Mouse (Mus musculus): ENCODE measurements around the gene Stxbp3. TPM values are rescaled to one million over a fixed set of nuclear protein-coding genes. Genes with fewer than 3 reads are reported as not detected.

Stxbp3 gene
- total and polyA plus RNA-seq, 3 experiments: 15.9 to 32.2 TPM; not detected in 1

DNA sequence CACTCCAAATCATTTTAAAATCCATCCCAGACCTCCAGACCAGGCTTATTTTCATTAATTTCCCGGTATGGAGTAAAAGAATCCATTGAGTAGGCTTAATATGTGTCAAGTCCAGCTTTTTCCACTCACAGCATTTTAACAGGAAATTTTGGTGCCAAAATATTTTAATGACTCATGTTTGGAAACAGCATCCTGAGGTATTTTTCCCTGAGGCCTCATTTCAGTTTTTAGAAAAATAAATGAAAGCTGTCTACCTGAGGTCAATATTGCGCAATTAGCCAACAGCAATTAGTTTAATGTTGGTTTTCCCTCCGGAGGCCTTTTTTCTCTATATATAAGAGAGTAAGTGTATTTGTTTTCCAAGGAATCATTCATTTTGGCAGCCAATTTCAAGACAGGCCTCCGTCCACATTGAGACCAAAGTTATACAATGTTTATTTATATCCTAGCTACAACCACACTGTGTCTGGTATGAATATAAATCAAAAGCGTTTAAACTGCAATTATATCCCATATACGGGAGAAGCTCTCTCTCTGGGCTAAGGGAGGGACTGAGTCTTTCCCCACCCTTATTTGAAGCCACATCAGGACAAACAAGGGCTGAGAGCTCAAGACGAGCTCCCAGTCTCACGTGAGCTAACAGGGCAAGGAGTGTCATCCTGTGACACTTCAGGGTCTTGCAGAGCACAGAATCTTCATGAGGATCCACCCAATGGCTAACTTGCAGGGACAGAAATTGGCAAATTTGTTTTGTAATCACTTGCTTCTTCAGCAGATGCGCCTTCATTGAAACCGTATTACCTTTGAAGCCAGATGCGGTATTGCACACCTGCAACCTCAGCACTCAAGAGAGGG lies 80.5 kb downstream of the Stxbp3 start:
- H3K27ac ChIP-seq (ENCODE audit: control insufficient read depth, low read depth, low read length): no peak overlapping the region
- DNase-seq (ENCODE audit: low read depth, low spot score): no peak
- no peak overlapping the region for H3K9ac ChIP-seq (ENCODE audit: control insufficient read depth, low read depth, low read length, poor library complexity, severe bottlenecking)

DNA sequence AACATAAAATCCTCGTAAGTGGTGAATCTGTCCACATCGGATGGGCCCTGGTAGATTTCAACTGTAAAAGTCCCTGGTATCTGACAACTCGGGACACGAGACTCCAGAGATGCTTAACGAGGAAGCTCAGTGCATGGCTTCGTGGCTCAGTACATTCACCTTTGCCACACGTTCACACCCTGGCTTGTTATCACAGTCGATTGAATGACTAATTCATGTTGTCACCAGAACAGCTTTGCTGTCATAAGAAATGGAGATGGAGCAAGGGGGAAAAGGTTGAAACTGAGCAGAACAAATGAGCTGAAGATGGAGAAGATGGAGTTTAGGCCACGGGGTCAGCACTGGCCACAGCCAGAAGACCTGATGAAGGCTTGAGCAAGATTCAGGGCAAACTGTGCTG lies 82.8 kb downstream of the Stxbp3 start:
- Histone ChIP-seq H3K9me3 (replicated peaks; ENCODE audit: insufficient read depth, low read length) (no peaks in the 10 kb centered on the region), H3K9ac (ENCODE audit: control insufficient read depth, low read depth, low read length, poor library complexity, severe bottlenecking) (no peak overlapping the region), H3K4me3 (ENCODE audit: control insufficient read depth in 1 of 2, insufficient read depth in 1 of 2, low read depth in 2 of 2, low read length in 2 of 2) (no peak overlapping the region), H3K79me2 (ENCODE audit: control insufficient read depth, insufficient read depth, low read length, poor library complexity) (no peaks in the 10 kb centered on the region), H3K36me3 (ENCODE audit: control insufficient read depth in 1 of 2, insufficient read depth in 2 of 2, low read length in 2 of 2) (peaks cover 0 to 15% of the 10 kb centered on the region in 2 experiments; a peak in 2 of 4 replicates), H3K4me1 (ENCODE audit: control insufficient read depth in 1 of 2, insufficient read depth in 2 of 2, low read length in 2 of 2) (peaks cover 2 to 9% of the 10 kb centered on the region in 2 experiments), H3K27ac (ENCODE audit: control insufficient read depth, low read depth, low read length) (no peak overlapping the region), H3K27me3 (ENCODE audit: control insufficient read depth in 1 of 2, insufficient read depth in 2 of 2, low read length in 2 of 2) (no peaks in the 10 kb centered on the region; a peak in 1 of 4 replicates)
- no peak for DNase-seq (ENCODE audit: low read depth, low spot score)
- TF ChIP-seq NELFE (IDR thresholded peaks at IDR 0.05; ENCODE audit: low read depth, low read length) (no peak), MAX (IDR thresholded peaks at IDR 0.05; ENCODE audit: low read length) (peak; percentile 33; the same call in 1 of the 2 replicates)

More for the DNA sequence above, 80.5 kb downstream of the Stxbp3 start:
- no peak overlapping the region for H3K4me3 ChIP-seq (ENCODE audit: control insufficient read depth in 1 of 2, insufficient read depth in 1 of 2, low read depth in 2 of 2, low read length in 2 of 2)
- no peaks in the 10 kb centered on the region; a peak in 1 of 4 replicates for H3K4me1 ChIP-seq (ENCODE audit: control insufficient read depth in 1 of 2, insufficient read depth in 2 of 2, low read length in 2 of 2)
- H3K79me2 ChIP-seq (ENCODE audit: control insufficient read depth, insufficient read depth, low read length, poor library complexity): no peaks in the 10 kb centered on the region
- no peaks in the 10 kb centered on the region for H3K9me3 ChIP-seq (replicated peaks; ENCODE audit: insufficient read depth, low read length)
- peaks cover 0 to 8% of the 10 kb centered on the region in 2 experiments; a peak in 2 of 4 replicates for H3K36me3 ChIP-seq (ENCODE audit: control insufficient read depth in 1 of 2, insufficient read depth in 2 of 2, low read length in 2 of 2)
- H3K27me3 ChIP-seq (ENCODE audit: control insufficient read depth in 1 of 2, insufficient read depth in 2 of 2, low read length in 2 of 2): no peaks in the 10 kb centered on the region; a peak in 1 of 4 replicates
- TF ChIP-seq TAL1 (IDR thresholded peaks at IDR 0.05; ENCODE audit: low read length) (no peak), MAFK (IDR thresholded peaks at IDR 0.05; ENCODE audit: borderline replicate concordance, low read depth, low read length) (no peak), GABPA (IDR thresholded peaks at IDR 0.05; ENCODE audit: low read depth, low read length) (no peak), ZKSCAN1 (IDR thresholded peaks at IDR 0.05; ENCODE audit: low read depth, low read length) (no peak)

DNA sequence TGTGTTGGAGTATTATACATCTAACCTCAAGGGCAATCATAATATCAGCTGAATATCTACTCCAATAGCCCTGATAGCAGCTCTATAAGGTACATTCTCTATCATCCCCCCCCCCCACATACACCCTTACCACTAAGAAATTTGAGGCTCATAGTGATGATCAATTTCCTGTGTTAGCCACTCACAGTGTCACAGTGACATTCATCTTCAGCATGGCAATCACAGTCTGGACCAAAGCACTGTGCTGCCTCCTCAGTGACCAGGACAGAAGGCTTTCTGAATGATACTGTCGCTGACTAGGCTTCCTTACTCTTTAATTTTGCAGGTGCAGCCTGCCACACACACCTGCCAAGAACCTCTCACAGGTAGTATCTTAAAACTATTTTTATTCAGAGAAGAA lies 84.2 kb downstream of the Stxbp3 start:
- Histone ChIP-seq H3K9me3 (replicated peaks; ENCODE audit: insufficient read depth, low read length) (no peaks in the 10 kb centered on the region), H3K79me2 (ENCODE audit: control insufficient read depth, insufficient read depth, low read length, poor library complexity) (no peaks in the 10 kb centered on the region), H3K27me3 (ENCODE audit: control insufficient read depth in 1 of 2, insufficient read depth in 2 of 2, low read length in 2 of 2) (no peaks in the 10 kb centered on the region; a peak in 1 of 4 replicates), H3K4me1 (ENCODE audit: control insufficient read depth in 1 of 2, insufficient read depth in 2 of 2, low read length in 2 of 2) (peaks cover 2 to 21% of the 10 kb centered on the region in 2 experiments), H3K27ac (ENCODE audit: control insufficient read depth, low read depth, low read length) (no peak overlapping the region), H3K9ac (ENCODE audit: control insufficient read depth, low read depth, low read length, poor library complexity, severe bottlenecking) (no peak overlapping the region), H3K36me3 (ENCODE audit: control insufficient read depth in 1 of 2, insufficient read depth in 2 of 2, low read length in 2 of 2) (peaks cover 0 to 23% of the 10 kb centered on the region in 2 experiments; a peak in 2 of 4 replicates), H3K4me3 (ENCODE audit: control insufficient read depth in 1 of 2, insufficient read depth in 1 of 2, low read depth in 2 of 2, low read length in 2 of 2) (no peak overlapping the region)
- TF ChIP-seq JUND (IDR thresholded peaks at IDR 0.05; ENCODE audit: low read depth, low read length) (no peak), POLR2AphosphoS5 (IDR thresholded peaks at IDR 0.05; ENCODE audit: borderline replicate concordance, low read depth, low read length) (no peak), POLR2A (IDR thresholded peaks at IDR 0.05; ENCODE audit: control insufficient read depth in 1 of 2, insufficient read depth in 1 of 2, low read depth in 1 of 2, low read length in 2 of 2, poor library complexity in 1 of 2) (no peak), ZNF384 (IDR thresholded peaks at IDR 0.05; ENCODE audit: low read depth, low read length) (no peak), GATA1 (IDR thresholded peaks at IDR 0.05; ENCODE audit: low read depth, low read length) (no peak)
- DNase-seq (ENCODE audit: low read depth, low spot score): no peak
